Mouse (Mus musculus): ENCODE results near the gene Rimklb.
A peak's percentile ranks its signal among the peaks of the same experiment; 100 is the strongest.
"Not testable (repeated sequence)": the region's sequence is repeated elsewhere in the genome, so short reads cannot be mapped to it uniquely, and the experiment has no call there.

Gene Rimklb

DNA sequence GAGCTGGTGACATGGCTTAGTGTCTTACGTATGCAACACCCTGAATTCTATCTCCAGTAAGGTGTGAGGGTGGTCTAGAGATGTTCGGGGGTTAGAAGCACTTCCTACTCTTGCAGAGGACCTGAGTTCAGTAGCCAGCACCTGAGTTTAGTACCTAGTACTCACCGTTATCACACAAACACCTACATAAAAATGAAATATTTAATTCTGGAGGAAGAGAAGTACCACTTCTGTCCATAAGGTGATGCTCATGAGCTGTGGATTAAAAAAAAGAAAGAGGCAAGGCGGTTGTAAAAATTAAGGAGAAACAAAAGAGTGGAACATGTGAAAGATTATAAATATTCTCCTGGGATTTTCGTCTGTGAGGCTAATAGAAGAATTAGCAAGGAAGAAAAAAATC, 2.1 kb downstream of the Rimklb start:
- DNase-seq (ENCODE audit: inconsistent ontology term): no peak

DNA sequence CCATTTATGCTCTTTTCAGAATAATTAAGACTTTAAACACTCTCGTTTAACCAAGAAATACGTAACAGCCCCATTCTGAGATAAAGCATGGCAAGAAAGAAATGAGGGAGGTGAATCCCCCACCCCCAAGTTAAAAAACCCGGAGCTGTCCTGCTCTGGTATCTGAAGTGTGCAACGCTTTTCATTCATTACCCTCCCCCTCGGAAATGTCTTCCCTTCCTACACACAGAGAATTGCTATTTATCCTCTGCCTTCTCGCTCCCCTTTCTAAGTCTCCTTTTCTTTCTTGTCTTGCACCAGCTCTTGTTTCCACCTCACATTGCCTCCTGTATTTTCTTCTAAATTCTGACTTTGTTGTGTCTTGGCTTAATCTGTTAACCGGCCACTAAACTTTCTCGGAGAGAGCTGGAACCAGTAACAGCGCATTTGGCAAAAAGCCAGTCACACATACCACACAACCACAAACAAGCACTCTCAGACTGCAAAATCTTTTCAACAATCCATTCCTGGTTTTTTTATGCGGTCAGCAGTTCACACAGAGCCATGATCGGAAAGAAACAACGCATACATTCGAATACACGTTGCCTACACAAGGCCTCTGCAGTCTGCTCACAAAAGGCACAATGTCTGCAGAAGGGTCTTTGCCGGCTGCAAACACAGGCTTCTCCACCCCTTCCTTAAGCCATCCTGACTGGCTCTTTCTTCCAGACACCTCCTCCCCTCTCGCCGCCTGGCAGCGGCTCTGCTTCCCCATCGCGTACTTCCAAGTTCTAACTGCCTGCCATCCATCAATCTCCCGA, 3.3 kb downstream of the Rimklb start:
- DNase-seq (ENCODE audit: inconsistent ontology term): peak; percentile 86

DNA sequence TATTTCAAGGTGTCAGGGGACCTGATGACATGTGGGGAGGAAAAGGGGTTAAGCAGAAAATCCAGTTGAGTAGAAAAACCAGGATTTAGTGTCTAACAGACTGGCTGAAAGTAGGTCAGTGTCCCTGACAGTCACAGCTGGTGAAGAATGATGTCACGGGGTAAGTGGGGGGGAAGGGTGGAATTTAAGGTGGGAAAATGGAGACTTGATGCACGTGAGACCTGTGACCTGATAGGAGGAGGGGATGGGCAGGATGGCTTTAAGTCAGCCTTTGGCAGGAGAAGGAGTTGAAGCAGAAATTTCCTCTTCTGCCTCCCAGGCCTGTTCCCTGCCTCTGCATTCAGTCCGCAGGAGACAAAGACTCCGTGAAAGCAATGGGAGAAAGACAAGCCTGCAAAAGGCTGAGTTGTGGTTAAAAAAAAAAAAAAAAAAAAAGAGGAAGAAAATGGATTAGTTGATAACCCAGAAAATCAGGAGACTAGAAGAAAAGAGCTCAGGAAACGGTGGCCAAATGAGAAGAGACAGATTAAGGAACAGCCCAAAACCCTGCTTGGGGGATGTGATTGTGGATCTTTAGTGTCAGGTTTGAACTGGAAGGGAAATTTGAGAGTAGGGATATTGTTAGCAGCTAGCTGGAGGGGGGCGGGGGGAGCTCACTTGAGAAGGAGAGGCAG, 4.6 kb downstream of the Rimklb start:
- peak; percentile 45 for DNase-seq (ENCODE audit: inconsistent ontology term)

DNA sequence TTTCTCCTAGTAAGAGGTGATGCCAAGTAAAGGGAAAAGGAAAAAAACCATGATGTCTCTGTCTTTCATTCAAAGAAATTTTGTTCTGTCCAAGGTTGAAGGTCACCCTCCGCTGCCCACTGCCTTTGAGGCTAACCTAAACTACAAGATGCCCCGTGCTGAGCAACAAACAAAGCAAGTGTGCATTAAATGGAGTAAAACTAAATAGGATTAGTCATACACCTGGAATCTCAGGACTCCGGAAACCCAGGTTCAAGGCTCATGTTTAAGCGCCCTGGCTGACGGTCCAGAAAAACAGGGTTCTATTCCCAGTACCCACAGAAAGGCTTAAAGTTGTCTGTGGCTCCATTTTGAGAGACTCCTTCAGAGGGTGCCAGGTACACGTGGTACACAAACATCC, 6.1 kb downstream of the Rimklb start:
- no peak for DNase-seq (ENCODE audit: inconsistent ontology term)

DNA sequence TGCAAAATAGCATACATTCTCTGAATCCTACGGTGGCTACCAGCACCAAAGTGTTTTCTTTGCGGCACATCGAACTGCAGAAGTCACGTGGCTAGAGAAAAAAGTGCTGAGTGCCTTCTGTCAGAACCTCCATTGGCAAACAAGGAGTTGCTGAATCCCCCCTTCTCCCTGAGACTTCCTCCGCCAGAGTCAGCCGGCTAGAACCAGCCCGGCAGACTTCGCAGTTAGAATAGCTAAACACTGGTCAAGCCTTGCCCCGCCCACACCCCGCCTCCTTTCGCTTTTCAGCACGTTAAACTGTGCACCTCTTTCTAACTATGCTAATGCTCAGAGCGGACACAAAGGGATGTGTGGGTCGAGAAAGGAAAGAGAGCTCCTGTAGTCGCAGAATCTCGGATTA, 7.0 kb downstream of the Rimklb start:
- DNase-seq (ENCODE audit: inconsistent ontology term): peak; percentile 82

DNA sequence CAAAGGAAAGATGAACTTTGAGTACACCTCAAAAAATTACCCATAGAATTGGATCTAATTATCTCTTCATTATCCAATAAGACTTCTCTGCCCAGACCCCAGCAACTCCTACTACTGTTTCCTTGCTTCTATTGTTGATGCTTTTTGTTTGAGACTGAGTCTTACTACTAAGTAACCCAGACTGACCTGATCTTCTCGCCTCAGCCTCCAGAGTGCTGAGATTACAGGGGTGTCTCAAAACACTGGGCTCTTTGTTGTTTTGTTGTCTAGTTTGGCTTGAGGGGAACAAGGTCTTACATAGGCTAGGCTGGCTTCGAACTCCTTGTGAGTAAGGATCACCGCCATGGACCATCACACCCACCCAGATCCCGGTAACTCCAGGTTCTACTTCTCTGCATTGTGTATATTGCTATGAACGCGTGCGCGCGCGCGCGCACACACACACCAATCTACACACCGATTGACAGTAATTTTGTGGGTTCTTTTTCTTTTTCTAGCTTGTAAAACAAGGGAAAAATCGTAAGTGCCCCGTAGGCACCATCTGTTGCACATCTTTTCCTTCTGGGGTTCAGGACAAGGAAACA, 7.5 kb downstream of the Rimklb start:
- no peak for DNase-seq (ENCODE audit: inconsistent ontology term)

DNA sequence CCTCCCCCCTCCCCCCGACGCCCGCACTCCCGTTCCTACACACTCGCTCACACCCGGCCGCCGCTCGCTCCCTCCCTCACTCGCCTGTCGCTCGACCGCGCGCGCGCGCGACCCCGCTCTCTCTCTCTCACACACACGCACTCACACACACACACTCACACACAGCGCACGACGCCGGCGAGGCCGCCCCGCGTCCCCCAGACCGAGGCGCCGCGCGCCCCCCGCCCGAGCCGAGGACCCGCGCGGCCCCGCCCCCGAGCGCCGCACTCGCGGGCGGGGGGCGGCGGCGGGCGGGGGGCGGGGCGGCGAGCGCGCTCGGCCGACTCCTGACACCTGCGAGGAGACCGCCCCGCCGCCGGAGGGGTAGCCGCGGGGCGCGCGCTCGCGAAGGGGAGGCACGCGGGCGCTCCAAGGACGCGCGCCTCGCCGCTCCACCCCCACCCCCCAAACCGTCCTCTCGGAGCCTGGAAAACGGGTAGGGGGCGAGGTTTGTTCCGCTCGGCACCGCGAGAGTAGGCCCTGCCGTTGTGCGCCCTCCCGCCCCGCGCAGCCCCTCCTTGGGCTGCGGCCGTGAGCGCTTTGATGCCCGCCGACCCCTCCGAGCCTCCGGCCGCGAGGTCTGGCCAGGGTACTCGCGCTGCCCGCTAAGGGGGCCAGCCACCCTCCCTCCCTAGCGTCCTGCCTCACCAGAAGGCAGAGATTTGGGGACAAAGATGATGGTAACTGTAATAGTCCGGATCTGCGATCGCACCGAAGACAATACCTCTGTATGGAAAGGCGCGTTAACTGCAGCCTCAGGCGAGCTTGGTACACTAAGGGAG, 12.1 kb downstream of the Rimklb start:
- DNase-seq (ENCODE audit: inconsistent ontology term): peak; percentile 67

DNA sequence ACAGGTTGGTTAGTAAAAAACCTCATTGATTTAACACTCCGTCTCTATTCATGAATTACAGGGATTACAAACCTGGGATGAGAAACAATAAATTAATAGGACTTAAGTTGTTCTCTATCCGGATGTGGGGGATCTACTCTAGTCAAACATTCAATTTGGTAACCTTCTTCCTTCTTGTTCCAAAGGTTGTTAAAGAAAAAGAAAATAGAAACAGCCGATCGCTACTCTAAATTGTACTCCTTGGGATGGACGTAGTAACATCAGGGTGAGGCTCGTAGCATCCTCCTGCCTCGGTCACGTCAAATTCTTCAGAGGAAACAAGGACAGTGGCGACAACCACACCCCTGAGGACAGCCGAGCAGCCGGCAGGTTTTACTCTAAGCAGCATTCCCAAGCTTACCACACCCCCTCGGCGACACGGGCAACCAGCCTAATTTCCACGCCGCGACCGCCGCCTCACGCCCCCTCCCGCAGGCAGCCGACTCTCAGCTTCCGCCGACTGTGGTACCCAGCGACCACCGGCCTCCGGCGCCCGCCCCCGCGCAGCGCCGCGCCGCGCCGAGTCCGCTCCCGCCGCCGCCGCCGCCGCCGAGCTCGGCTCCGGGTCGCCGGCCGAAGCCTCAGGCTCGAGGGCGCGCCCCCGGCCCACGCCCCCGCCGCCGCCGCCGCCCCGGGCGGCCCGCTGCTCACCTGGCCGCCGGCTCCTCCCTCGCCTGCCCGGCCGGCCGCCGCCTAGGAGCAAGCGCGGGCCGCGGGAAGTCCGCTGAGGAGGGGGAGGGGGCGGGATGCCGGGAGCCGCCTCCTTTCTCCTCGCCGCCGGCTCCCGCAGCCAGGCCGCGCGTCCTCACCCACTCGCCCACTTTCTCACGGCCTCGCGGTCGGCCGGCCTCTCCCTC, 12.9 kb downstream of the Rimklb start:
- peak; percentile 32 for DNase-seq (ENCODE audit: inconsistent ontology term)

DNA sequence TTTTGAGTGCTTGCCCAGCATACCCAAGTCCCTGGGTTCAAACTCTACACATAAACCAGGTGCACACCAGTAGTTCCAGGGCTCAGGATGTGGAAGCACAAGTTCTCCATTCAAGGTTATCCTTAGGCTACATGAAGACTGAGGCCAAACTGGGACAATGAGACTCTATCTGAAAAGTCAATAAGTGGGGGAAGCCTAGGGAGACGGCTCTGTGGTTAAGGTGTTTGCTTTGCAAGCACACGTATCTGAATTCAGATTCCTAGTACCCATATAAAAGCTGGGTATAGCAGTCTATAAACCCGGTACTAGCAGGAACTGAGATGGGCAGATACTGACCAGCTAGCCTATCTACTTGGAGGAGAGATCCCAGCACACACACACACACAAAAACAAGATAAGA, 20.5 kb downstream of the Rimklb start:
- DNase-seq (ENCODE audit: inconsistent ontology term): no peak

DNA sequence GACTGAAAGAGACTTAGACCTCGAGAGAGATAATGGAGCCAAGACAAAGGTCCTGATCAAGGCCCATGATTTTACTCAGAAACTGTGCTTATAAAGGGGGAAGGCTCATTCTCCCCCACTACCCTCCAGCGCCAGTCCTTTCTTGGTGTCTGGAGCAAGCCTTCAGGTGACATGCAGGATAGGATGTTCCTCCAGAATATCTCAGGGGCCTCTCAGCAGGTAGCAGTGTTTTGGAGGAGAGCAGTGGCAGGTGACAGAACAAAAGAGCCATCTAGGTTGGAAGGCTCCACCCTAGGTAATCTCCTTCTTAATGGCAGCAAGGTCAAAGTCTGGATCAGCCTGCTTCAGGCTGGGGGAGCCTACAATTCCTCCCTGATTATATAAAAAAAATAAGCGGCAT, 27.1 kb downstream of the Rimklb start:
- not testable (repeated sequence) for DNase-seq (ENCODE audit: inconsistent ontology term)

DNA sequence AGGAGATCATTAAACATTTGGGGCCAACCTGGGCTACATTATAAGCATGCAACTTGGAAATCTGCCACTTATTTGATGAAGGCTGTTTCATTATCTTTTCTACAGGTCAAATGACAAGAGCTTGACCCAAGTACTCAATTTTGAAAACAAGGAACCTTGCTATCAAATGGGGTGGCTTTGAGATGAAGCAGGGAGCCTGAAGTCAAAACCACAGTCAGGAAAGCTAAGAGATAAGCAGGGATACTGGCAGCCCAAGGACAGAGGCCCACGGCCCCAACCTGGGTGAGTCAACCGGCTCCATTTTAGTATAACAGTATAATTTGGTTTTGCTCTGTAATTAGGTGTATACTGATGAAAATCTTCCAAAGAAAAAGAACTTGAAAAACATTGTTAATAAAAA, 28.3 kb downstream of the Rimklb start:
- DNase-seq (ENCODE audit: inconsistent ontology term): no peak

DNA sequence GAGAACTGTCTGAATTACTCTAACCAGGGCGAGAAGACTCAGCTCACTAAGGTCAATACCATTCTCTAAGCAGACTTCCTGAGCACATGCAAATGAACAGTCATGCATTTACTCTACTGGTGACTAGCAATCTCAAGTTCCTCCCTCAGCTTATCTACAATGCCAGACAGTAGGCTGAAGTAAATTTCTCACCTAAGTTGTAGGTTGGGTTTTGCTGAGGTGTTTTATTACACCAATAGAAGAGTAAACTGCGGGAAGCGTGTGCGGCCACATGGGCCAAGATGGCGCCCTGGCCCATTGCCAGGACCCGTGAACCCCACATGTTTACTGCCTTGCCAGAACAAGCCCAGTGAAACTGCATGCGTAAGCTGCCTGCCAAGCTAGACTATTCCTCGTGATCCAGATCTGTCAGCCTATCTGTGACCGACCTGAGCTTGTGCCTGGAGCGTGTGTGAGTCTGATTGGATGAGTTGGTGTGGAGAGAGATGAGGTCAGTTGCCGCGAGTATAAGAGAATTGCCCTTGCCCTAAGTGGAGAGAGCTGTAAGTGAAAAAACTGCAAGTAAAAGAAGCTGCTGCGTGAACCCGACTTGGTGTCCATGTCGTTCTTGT, 29.4 kb downstream of the Rimklb start:
- no peak for DNase-seq (ENCODE audit: inconsistent ontology term)

DNA sequence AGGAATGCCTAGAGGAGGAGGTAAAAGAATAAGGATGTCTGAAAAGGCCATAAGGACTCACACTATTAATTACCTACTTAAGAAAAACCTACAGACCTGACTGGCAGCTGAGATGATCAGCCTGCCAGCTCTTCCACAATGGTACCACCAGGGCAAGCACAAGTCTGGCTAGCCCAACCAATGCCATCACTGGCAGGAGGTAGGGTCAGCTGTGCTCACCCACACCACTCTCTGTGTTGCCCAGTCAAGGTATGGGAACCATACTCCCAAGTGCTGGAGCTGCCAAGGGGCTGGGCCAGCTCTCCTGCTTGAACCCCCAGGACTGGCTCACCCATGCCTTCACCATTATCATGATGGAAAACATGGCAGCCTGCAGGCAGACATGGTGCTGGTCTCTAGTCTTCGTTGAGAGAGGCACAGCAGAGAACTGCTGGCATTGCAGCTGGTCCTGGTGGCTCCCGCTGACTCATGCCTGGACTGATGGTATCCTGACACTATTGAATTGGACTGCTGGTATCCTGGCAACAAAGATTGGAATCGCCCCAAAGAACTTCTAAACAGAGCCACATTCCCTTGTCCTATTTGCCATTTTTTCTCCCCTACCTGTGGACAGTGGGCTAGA, 32.4 kb downstream of the Rimklb start:
- peak; percentile 77 for DNase-seq (ENCODE audit: inconsistent ontology term)

DNA sequence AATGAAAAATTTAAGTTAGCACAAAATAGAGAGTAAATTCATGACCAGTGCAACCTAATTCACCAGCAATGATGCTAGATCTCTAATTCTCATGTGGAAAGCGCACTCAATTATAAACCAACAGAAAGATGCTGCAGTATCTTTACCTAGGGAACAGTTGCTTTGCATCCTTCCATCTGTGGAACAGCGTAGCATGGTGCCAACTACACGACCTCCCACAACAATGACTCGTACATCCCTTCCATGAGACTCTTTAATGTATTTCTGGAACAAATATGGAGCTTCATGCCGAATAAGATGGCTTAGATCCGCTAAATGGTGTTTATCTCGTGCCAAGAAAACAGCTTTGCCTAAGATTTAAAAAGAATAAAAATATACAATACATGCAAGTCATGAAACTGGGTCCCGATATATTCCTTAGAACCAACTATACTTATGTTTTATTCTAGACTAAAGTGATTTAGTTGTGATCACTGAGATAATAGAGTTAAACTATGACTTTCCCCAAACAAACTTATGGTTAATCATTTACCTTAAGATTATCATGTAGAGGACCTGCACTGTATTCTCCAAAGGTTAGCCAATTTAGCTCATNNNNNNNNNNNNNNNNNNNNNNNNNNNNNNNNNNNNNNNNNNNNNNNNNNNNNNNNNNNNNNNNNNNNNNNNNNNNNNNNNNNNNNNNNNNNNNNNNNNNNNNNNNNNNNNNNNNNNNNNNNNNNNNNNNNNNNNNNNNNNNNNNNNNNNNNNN, 39.4 kb downstream of the Rimklb start:
- DNase-seq (ENCODE audit: inconsistent ontology term): no peak

DNA sequence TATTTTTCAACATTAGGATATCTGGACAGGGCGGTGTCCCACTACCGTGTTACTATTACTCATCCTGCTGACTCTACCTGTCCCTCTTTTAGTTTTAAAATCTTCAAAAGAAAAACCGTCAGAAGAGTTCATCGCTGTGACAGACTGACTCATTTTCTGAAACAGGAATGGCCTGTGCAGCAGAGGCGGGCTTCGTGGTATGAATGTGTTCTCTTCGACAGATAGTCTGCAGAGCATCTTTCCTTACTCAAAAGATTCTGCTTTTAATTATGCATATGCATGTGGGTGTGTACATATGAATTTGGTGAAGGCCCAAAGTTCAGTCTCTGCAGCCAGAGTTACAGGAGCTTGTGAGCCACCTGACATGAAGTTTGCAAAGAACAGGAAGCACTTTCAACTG, 50.7 kb downstream of the Rimklb start:
- no peak for DNase-seq (ENCODE audit: inconsistent ontology term)

DNA sequence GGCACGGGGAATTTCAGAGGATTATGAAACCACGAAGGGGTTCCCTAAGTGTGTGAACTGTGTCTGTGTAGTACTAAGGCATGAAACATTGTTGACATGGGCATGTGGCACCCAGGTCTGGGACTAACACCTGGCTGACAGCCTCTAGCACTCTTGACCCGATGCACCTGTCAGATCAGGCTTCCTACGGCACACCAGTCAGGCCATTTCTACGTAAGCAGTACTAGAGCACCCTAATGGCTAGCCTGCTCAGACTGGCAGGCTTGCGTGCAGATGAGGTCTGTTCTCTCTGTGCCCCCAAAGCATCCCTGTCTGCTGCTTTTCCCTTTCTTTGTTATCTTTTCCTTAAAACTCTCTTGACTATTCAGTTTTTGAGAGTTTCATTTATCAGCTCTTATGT, 53.3 kb downstream of the Rimklb start:
- DNase-seq (ENCODE audit: inconsistent ontology term): no peak

DNA sequence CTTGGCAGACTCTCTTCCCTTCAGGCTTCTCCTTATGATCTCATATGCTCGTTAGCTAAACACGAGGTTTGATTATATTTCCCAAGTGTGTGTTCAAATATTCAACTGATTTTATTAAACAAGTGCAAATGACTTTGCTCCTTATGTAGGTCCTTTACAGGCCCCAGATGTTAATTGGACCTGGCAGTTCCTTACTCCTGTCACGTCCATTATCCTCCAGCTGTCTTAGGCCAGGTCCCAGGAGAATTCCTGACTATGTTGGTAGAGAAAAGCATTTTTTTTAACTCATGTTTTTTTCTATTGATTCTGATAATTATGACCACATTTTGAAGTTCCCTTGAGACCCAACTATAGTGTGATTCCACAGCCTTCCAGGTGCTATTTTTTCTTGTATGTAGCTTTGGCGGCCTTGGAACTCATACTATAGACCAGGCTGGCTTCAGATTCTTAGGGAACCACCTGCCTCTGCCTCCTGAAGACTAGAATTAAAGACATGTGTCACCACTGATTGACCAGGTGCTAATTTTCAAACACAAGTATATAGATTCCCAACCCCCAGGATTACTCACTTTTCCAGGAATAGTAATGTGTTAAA, 57.8 kb downstream of the Rimklb start:
- DNase-seq (ENCODE audit: inconsistent ontology term): no peak

DNA sequence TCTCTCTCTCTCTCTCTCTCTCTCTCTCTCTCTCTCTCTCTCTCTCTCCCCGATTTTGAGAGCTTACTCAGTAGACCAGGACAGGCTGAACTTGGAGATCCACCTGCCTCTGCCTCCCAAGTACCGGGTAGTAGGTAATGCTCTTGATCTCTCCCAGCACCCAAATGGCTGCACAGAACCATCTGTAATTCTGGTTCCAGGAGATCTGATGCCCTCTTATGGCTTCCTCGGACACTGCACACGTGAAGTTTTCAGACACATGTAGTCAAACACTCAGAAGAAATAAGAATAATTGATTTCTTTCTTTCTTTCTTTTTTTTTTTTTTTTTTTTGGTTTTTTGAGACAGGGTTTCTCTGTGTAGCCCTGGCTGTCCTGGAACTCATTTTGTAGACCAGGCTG, 59.3 kb downstream of the Rimklb start:
- DNase-seq (ENCODE audit: inconsistent ontology term): no peak

DNA sequence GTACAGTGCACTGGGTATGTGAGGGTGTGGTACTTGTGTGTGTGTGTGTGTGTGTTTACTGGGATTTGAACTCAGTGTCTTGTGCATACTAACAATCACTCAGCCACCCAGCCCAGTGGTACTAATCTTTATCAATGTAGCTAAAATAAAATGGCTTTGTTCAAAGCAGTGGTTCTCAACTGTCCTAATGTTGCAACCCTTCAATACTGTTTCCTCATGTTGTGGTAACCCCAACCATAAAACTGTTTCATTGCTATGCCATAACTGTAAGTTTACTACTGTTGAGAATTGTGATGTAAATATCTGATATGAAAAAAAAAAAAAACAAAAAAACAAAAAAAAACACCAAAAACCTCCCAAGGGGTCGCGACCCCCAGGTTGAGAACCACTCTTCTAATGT, 63.3 kb downstream of the Rimklb start:
- DNase-seq (ENCODE audit: inconsistent ontology term): no peak

All from Muller cell, postnatal 12 days (primary cell).